Mouse (Mus musculus) hindbrain, embryonic 12.5 days (tissue): ENCODE results near the gene Rpl5. TPM values are rescaled to one million over a fixed set of nuclear protein-coding genes. Genes with fewer than 3 reads are reported as not detected.

Experiments
- ATAC-seq: fragments of 200-750 bp; cut with Nextera tagmentation; 2 replicates; pipeline ENCODE4 v1.8.0; 2017; ENCODE audit warnings: moderate TSS enrichment; ENCODE audit not compliant: low FRiP score
- H3K27ac ChIP-seq: fragments of 300-500 bp; sonication (generic); 2 replicates; pipeline ENCODE4 v1.5.1; 2016; ENCODE audit warnings: mild to moderate bottlenecking
- H3K27me3 ChIP-seq: fragments of 300-500 bp; sonication (generic); 2 replicates; pipeline ENCODE4 v1.6.1; 2016; ENCODE audit warnings: mild to moderate bottlenecking
- H3K36me3 ChIP-seq: fragments of 300-500 bp; sonication (generic); 2 replicates; pipeline ENCODE4 v1.6.1; 2016; ENCODE audit warnings: mild to moderate bottlenecking
- H3K4me1 ChIP-seq: fragments of 300-500 bp; sonication (generic); 2 replicates; pipeline ENCODE4 v1.6.1; 2016
- H3K4me2 ChIP-seq: fragments of 300-500 bp; sonication (generic); replicated peaks from 2 replicates; pipeline ENCODE4 v1.6.1; 2016; ENCODE audit warnings: mild to moderate bottlenecking
- H3K4me3 ChIP-seq: fragments of 300-500 bp; sonication (generic); 2 replicates; pipeline ENCODE4 v1.5.1; 2016; ENCODE audit warnings: mild to moderate bottlenecking
- H3K9ac ChIP-seq: fragments of 300-500 bp; sonication (generic); 2 replicates; pipeline ENCODE4 v1.6.1; 2016; ENCODE audit warnings: mild to moderate bottlenecking, moderate library complexity
- H3K9me3 ChIP-seq: fragments of 300-500 bp; sonication (generic); replicated peaks from 2 replicates; pipeline ENCODE4 v1.6.1; 2016; ENCODE audit warnings: mild to moderate bottlenecking
- WGBS: fragments of 180-500 bp; shearing (Covaris S2); methylation state at CpG from one replicate; pipeline ENCODE4 v1.1.7; 2016; 5-methylcytosine and 5-hydroxymethylcytosine counted together
- polyA plus RNA-seq: library from polyadenylated mRNA; unstranded; fragments of >200 nt; fragmentation: Nextera tagmentation; extraction: Ambion mirVana; gene quantifications from 2 replicates; pipeline ENCODE4 v1.2.1, GENCODE M21; 2016

Gene Rpl5
- 59.8 and 66.8 TPM in 2 replicates for polyA plus RNA-seq

DNA sequence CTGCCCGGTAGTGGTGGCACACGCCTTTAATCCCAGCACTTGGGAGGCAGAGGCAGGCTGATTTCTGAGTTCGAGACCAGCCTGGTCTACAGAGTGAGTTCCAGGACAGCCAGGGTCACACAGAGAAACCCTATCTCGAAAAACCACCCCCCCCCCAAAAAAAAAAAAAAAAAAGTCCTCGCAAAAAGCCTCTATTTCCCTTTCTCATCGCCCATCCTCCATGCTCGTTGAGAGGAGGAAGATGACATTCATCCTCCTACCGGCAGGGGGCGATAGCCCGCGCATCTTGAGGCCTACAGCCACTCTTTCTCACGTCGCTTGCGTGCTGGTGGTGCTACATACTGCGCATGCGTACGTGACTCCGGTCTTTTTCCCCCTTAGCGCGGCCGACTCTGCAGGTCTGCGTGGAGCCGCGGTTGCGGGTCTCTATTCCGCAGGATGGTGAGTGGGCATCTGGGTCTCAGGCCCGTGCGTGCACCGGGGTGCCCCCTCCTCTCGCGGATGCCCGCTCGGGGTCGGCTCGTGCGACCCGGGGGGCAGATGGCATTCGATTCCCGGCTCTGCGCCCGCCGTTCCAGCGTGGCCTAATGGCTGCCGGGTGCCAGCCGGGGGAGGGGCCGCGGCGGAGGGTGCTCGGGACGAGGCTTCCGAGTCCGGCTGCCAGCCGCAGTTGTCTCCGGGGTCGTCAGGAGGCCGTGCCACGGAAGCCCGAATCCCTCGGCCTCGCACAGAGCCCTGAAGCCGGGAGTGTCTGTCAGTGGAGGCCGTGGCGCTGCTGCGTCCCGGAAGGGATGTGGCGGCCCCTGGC, at the start of gene Rpl5:
Gene Rpl5 (plus strand): TSS at position 297 of the 808 bp plus-strand sequence.
- H3K9ac ChIP-seq, result peak within 1 kb of the TSS; percentile 95
- no peaks in the 10 kb centered on the region for H3K27me3 ChIP-seq
- ATAC-seq, result peak; percentile 98
- H3K9me3 ChIP-seq, result no peaks in the 10 kb centered on the region
- 4% methylated on average over 59 of the region's 66 CpGs for WGBS
- peaks cover 28% of the 10 kb centered on the region for H3K36me3 ChIP-seq
- peak within 1 kb of the TSS; percentile 93 for H3K27ac ChIP-seq
- H3K4me1 ChIP-seq, result peaks cover 14% of the 10 kb centered on the region
- peak within 1 kb of the TSS; percentile 99 for H3K4me3 ChIP-seq
- peak within 1 kb of the TSS; percentile 80 for H3K4me2 ChIP-seq

DNA sequence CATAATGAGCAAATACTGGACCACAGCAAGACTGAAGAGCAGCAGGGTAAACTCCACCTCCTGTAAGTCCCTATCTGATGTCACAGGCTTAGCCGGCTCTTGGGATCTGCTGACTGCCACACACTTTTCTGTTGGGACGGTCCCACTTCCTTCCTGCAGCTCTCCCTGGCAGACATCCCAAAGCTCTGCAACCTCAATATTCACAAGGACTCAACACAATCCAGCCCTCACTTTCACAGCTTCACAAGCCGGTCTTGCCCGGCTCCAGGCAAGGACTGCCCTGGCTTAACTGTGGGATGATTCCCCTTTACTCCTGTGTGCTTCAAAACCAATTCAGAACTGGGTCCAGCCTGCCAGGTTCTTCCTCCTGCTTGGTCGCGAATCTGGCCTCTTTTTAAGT, 46.5 kb upstream of the Rpl5 start:
- 49% methylated on average over 6 of the region's 6 CpGs for WGBS
- Histone ChIP-seq H3K4me3 (no peak overlapping the region), H3K9ac (no peak overlapping the region), H3K27ac (no peak overlapping the region), H3K36me3 (no peaks in the 10 kb centered on the region), H3K4me2 (no peak overlapping the region), H3K4me1 (0 out of 2 replicates have a peak, but pooled peaks cover 2% of the 10 kb centered on the region), H3K9me3 (peaks cover 4% of the 10 kb centered on the region; the same call in 1 of the 2 replicates), H3K27me3 (no peaks in the 10 kb centered on the region)
- ATAC-seq, result no peak

DNA sequence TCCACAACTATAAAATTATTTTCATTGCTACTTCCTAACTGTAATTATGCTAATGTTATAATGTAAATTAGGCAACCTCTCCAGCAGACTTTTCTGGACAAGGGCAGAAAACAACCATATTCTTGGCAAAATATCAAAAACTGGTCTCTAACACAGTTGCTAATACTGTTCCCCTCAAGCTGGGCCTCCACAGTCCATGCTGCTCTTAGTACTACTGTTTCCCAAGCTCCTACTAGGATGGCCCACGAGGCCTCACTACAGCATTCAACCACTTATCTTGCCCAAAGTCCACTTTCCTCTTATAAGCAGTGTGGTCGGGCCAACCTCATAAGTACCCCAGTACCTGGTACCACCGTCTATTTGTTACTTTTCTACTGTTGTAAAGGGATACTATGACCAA, 45.7 kb upstream of the Rpl5 start:
- Histone ChIP-seq H3K9ac (no peak overlapping the region), H3K27ac (no peak overlapping the region), H3K4me1 (0 out of 2 replicates have a peak, but pooled peaks cover 2% of the 10 kb centered on the region), H3K36me3 (no peaks in the 10 kb centered on the region), H3K4me3 (no peak overlapping the region), H3K27me3 (no peaks in the 10 kb centered on the region), H3K9me3 (peaks cover 4% of the 10 kb centered on the region; the same call in 1 of the 2 replicates), H3K4me2 (no peak overlapping the region)
- ATAC-seq, result no peak
- 81% methylated on average over 3 of the region's 3 CpGs for WGBS

DNA sequence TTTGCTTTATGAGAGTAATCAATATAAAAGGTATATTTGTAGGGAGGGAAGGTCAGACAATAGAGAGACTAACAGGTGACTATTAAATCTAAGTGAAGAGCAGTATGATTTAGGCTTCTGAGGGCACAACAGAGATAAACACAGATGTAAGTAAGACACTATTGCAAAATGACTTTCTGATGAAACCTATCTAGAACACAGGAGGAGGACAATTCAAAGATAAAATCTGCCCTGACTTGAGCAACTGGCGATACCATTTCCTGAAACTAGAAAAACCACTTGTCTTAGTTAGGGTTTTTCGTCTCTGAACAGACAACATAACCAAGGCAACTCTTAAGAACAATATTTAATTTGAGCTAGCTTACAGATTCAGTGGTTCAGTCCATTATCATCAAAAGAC, 44.8 kb upstream of the Rpl5 start:
- Histone ChIP-seq H3K9me3 (no peaks in the 10 kb centered on the region), H3K27ac (no peak overlapping the region), H3K36me3 (no peaks in the 10 kb centered on the region), H3K9ac (no peak overlapping the region), H3K4me2 (no peak overlapping the region), H3K27me3 (no peaks in the 10 kb centered on the region), H3K4me1 (0 out of 2 replicates have a peak, but pooled peaks cover 2% of the 10 kb centered on the region), H3K4me3 (no peak overlapping the region)
- no peak for ATAC-seq
- WGBS, result 89% methylated on average over 2 of the region's 2 CpGs

DNA sequence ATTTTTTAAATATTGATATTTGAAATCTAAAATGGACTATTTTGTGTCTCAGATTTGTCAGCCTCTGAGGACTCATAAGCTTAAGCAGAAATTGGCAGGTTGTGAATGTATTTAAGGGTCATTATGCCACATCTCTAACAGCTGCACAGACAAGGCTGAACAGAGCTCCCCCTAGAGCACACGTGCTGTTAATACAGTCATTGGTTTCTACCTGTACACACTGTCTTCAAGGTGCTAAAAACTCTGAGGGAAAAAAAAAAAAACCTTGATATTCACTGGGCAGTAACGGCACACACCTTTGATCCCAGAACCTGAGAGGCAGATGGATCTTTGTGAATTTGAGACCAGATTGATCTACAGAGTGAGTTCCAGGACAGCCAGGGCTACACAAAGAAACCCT, 41.3 kb upstream of the Rpl5 start:
- Histone ChIP-seq H3K9ac (no peak overlapping the region), H3K27ac (no peak overlapping the region), H3K9me3 (no peaks in the 10 kb centered on the region), H3K36me3 (no peaks in the 10 kb centered on the region), H3K4me1 (0 out of 2 replicates have a peak, but pooled peaks cover 2% of the 10 kb centered on the region), H3K4me2 (no peak overlapping the region), H3K4me3 (no peak overlapping the region), H3K27me3 (no peaks in the 10 kb centered on the region)
- 58% methylated on average over 2 of the region's 2 CpGs for WGBS
- ATAC-seq, result no peak

DNA sequence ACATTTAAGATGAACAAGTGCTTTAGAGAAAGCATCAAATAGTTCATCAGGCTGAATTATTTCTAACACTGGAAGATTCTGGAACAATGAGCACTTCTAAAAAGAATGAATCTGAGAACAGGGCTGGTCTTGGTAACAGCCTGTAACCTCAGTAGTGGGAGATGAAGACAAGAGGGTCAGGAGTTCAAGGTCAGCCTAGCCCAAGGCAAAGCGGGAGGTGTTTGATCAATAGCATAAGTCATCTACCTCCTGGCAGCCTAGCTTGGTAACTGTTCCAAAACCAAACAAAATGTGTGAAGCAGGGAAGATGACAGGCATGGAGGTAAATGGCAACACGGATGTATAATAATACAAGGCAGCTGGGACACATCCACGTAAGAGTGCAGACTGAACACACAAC, 36.3 kb upstream of the Rpl5 start:
- no peaks in the 10 kb centered on the region for H3K36me3 ChIP-seq
- no peak overlapping the region for H3K4me3 ChIP-seq
- no peaks in the 10 kb centered on the region for H3K9me3 ChIP-seq
- WGBS, result 88% methylated on average over 3 of the region's 3 CpGs
- H3K27me3 ChIP-seq, result no peaks in the 10 kb centered on the region
- H3K4me1 ChIP-seq, result peaks cover 5% of the 10 kb centered on the region; the same call in 1 of the 2 replicates
- no peak overlapping the region for H3K4me2 ChIP-seq
- no peak for ATAC-seq
- no peak overlapping the region for H3K9ac ChIP-seq
- no peak overlapping the region for H3K27ac ChIP-seq

DNA sequence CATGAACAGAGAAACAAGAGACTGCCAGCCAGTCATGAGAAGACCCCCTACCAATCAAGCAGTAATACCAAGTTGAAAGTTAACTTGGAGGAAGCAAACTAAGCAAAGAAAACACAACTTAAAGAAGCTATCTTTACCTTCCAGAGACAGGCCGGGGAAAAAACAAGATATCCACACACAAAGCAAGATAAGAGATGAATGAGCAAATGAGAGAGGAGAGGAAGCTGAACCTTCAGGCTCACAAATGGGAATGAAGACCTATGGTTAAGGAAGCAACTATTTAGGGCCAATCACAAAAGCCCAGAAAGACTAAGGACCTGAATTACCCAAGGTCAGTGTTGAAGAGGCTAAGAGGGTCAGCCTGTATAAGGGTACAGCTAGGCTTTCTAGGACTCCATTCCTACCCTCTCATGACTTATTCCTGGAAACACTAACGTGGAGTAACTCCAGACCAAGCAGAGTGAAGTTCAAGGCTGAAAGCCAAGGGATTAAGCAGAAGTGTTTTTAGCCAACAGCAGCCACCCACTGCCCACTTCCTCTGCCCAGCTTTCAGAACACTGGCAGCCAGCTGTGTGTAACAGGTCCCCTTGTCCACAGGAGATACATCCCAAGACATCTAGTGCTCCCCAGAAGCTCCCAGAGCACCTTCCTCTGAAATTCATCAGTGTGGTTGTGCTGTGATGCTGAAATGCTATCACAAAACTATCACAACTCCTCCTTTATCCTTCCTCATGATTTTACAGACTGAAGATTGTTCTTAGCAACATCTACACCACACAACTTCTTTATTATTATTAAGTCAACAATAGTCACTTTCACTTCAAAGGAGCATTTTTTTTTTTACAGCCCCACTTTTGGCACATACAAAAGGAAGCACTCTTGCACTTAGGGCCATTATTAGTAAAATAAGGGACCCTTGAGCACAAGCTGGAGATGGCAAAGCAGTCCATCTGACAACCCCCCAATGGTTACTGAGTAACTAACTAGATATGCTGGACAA, 33.9 kb upstream of the Rpl5 start:
- H3K4me2 ChIP-seq, result no peak overlapping the region
- no peaks in the 10 kb centered on the region for H3K36me3 ChIP-seq
- H3K4me1 ChIP-seq, result peaks cover 5% of the 10 kb centered on the region; the same call in 1 of the 2 replicates
- H3K27ac ChIP-seq, result no peak overlapping the region
- H3K27me3 ChIP-seq, result no peaks in the 10 kb centered on the region
- H3K9me3 ChIP-seq, result no peaks in the 10 kb centered on the region
- WGBS, result 76% methylated on average over 2 of the region's 2 CpGs
- no peak overlapping the region for H3K9ac ChIP-seq
- H3K4me3 ChIP-seq, result no peak overlapping the region
- ATAC-seq, result no peak

DNA sequence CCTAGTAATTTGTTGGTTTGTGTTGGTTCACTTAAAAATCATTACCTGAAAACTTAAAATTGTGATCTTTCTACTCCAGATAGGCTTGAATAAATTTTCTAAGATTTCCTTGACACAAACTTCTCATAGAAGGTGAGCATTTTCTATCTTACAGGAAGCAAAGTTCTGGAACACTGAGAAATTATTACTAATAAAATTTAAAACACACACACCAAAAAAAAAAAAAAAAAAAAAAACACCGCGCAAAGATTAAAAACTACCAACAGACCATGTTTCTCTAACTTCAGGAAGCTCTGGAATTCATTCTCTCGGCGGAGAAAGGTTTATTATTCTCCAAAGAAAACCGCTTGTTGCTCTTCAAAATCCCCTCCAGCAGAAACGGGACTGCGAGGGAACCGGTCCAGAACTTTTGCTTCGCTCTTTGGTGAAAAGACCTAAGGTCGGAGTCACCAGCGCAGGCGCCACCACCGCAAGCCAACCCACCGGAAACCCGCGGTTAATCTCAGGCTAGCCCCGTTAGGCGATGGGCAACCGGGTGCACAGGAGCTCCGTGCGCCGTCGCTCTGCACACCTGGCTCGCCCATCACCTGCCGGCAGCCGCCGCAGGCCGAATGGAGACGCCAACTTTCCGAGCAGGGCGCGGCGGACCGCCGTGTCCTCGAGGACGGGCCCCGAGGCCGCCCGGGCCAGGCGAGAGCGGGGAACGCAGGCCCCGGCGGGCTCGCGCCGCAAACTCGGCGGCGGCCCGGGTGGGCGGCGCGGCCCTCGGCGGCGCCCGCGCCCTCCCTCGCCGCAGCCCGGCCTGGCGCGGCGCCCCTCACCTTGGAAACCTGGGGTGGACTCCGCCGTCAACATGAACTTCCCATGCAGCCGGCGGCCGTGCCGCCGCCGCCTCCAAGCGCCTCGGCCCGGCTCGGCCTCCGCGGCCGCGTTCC, 32.1 kb upstream of the Rpl5 start:
- H3K4me2 ChIP-seq, result peak overlapping the region; percentile 63
- no peaks in the 10 kb centered on the region for H3K27me3 ChIP-seq
- no peaks in the 10 kb centered on the region for H3K36me3 ChIP-seq
- WGBS, result under 1% methylated on average over 70 of the region's 82 CpGs
- peak overlapping the region; percentile 97 for H3K27ac ChIP-seq
- H3K9ac ChIP-seq, result peak overlapping the region; percentile 79
- ATAC-seq, result peak; percentile 77
- H3K4me3 ChIP-seq, result peak overlapping the region; percentile 85
- H3K4me1 ChIP-seq, result peaks cover 5% of the 10 kb centered on the region; the same call in 1 of the 2 replicates
- no peaks in the 10 kb centered on the region for H3K9me3 ChIP-seq

DNA sequence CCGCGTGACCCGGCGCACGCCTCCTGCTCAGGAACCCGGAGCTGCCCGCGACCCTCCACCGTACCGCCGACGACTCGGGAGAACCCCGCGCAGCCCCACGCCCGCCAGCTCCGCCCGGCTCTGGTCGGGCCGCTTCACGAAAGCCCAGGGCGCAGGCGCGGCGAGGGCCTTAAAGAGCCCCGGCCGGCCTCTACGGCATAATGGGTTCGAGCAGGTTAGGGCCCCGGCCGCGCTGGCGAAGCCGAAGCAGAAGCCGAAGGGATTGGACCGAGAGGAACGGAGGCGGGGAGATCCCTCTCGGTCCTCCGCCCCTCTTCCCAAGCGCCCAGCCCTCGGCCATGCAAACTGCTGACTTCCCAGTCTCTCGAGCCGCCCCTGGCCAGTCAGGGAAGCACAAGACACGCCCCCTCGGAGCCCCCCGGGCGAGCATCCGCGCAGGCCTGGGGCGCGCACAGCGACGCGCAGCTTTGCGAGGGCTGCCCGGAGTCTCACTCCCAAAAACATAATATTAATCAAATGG, 31.3 kb upstream of the Rpl5 start:
- H3K36me3 ChIP-seq, result no peaks in the 10 kb centered on the region
- peak overlapping the region; percentile 79 for H3K9ac ChIP-seq
- WGBS, result under 1% methylated on average over 56 of the region's 58 CpGs
- peak overlapping the region; percentile 85 for H3K4me3 ChIP-seq
- peak overlapping the region; percentile 63 for H3K4me2 ChIP-seq
- H3K9me3 ChIP-seq, result no peaks in the 10 kb centered on the region
- H3K4me1 ChIP-seq, result peaks cover 5% of the 10 kb centered on the region; the same call in 1 of the 2 replicates
- H3K27me3 ChIP-seq, result no peaks in the 10 kb centered on the region
- H3K27ac ChIP-seq, result peak overlapping the region; percentile 97
- ATAC-seq, result peak; percentile 99

DNA sequence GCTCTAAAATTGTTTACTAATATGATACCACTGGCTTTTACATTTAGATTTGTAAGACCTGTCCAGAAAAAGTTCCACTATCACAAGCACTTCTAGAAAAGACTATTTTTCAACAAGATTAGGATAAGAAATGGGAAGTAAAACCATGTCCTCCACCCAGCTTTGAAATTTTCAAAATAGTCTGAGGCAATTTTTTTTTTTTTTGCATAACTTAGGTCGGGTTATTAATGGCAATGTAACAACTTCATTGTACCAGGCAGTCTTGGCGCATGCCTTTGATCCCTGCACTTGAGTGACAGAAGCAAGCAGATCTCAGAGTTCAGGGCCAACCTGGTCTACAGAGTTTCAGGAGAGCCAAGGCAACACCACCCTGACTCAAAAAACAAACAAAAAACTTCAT, 30.6 kb upstream of the Rpl5 start:
- Histone ChIP-seq H3K4me2 (no peak overlapping the region; the same call in 1 of the 2 replicates), H3K9me3 (no peaks in the 10 kb centered on the region), H3K36me3 (no peaks in the 10 kb centered on the region), H3K4me3 (no peak overlapping the region), H3K4me1 (peaks cover 5% of the 10 kb centered on the region; the same call in 1 of the 2 replicates), H3K9ac (no peak overlapping the region), H3K27me3 (no peaks in the 10 kb centered on the region), H3K27ac (no peak overlapping the region)
- WGBS, result 56% methylated on average over 2 of the region's 2 CpGs
- ATAC-seq, result no peak

DNA sequence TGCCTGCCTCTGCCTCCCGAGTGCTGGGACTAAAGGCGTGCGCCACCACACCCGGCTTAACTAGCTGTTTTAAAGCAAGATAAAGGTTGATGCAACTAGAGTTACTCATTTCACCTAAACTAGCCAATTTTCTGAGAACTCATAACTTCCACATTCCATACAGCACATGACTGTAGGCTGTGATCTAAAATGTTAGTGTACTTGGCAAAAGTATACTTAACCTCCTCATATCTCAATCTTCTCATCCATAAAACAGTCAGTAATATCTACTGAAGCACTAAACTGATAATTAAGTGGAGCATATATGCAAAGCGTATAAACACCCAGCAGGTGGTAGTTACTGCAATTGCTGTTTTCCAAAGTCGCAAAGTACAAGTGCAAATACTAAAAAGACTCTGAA, 27.0 kb upstream of the Rpl5 start:
- H3K4me3 ChIP-seq, result no peak overlapping the region
- 85% methylated on average over 6 of the region's 6 CpGs for WGBS
- H3K27ac ChIP-seq, result no peak overlapping the region
- no peak overlapping the region for H3K9ac ChIP-seq
- no peaks in the 10 kb centered on the region for H3K4me1 ChIP-seq
- H3K36me3 ChIP-seq, result no peaks in the 10 kb centered on the region
- no peaks in the 10 kb centered on the region for H3K9me3 ChIP-seq
- H3K4me2 ChIP-seq, result no peak overlapping the region
- ATAC-seq, result no peak
- H3K27me3 ChIP-seq, result no peaks in the 10 kb centered on the region
